Mouse (Mus musculus) forebrain, embryonic 16.5 days (tissue): ENCODE results near the gene Atp10b. TPM values are rescaled to one million over a fixed set of nuclear protein-coding genes. Genes with fewer than 3 reads are reported as not detected.

Experiments
- ATAC-seq: fragments of 200-750 bp; cut with Nextera tagmentation; 2 replicates; pipeline ENCODE4 v1.8.0; 2017; ENCODE audit warnings: mild to moderate bottlenecking, moderate library complexity
- H3K27ac ChIP-seq: fragments of 300-500 bp; sonication (generic); 2 replicates; pipeline ENCODE4 v1.5.1; 2014; ENCODE audit warnings: low read length, control low read depth
- H3K27me3 ChIP-seq: fragments of 300-500 bp; sonication (generic); replicated peaks from 2 replicates; pipeline ENCODE4 v1.6.1; 2014; ENCODE audit warnings: low read length; ENCODE audit not compliant: control insufficient read depth, insufficient read depth
- H3K36me3 ChIP-seq: fragments of 300-500 bp; sonication (generic); 2 replicates; pipeline ENCODE4 v1.6.1; 2014; ENCODE audit not compliant: control insufficient read depth, insufficient read depth
- H3K4me1 ChIP-seq: fragments of 300-500 bp; sonication (generic); replicated peaks from 2 replicates; pipeline ENCODE4 v1.6.1; 2014; ENCODE audit warnings: low read length; ENCODE audit not compliant: control insufficient read depth, insufficient read depth
- H3K4me2 ChIP-seq: fragments of 300-500 bp; sonication (generic); 2 replicates; pipeline ENCODE4 v1.6.1; 2014; ENCODE audit warnings: mild to moderate bottlenecking, low read length, control low read depth
- H3K4me3 ChIP-seq: fragments of 300-500 bp; sonication (generic); replicated peaks from 2 replicates; pipeline ENCODE4 v1.5.1; 2014; ENCODE audit warnings: mild to moderate bottlenecking, low read length, control low read depth
- H3K9ac ChIP-seq: fragments of 300-500 bp; sonication (generic); replicated peaks from 2 replicates; pipeline ENCODE4 v1.6.1; 2014; ENCODE audit warnings: low read depth, low read length, control low read depth
- H3K9me3 ChIP-seq: fragments of 300-500 bp; sonication (generic); 2 replicates; pipeline ENCODE4 v1.6.1; 2016; ENCODE audit warnings: low read length; ENCODE audit not compliant: control insufficient read depth
- WGBS: fragments of 180-500 bp; shearing (Covaris S2); extraction: QIAGEN DNeasy Blood & Tissue Kit; methylation state at CpG from one replicate; pipeline ENCODE4 v1.1.7; 2014; 5-methylcytosine and 5-hydroxymethylcytosine counted together
- polyA plus RNA-seq: library from polyadenylated mRNA; unstranded; fragments of >200 nt; fragmentation: Nextera tagmentation; extraction: Ambion mirVana; gene quantifications from 2 replicates; pipeline ENCODE4 v1.2.1, GENCODE M21; 2015

Gene Atp10b
- polyA plus RNA-seq, 1 experiment from 2014 or later = 0.28 TPM

DNA sequence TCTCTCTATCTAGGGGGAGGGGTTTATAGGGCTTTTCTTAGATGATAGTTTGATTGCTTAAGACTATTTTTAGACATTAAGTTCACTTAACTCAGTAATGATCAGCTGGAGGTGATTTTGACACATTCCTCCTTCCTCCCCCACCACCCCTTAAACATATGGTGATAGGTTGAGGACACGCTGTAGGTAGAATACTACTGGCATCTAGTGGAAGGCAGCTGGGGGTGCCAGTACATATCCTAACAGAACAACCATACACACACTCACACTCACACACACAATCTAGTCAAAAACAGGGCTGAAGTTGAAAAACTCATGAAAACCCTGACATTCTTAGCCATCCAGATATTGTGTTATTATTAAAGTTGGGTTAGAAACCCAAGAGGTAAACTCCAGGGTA is 5.3 kb downstream of the Atp10b start:
- WGBS = 100% methylated on average over 1 of the region's 1 CpGs
- H3K4me3 ChIP-seq = no peak overlapping the region
- H3K9ac ChIP-seq = no peak overlapping the region
- no peak for ATAC-seq
- no peak overlapping the region for H3K4me2 ChIP-seq
- H3K27ac ChIP-seq = no peak overlapping the region
- no peaks in the 10 kb centered on the region for H3K4me1 ChIP-seq
- no peaks in the 10 kb centered on the region for H3K27me3 ChIP-seq
- no peaks in the 10 kb centered on the region for H3K9me3 ChIP-seq
- H3K36me3 ChIP-seq = no peaks in the 10 kb centered on the region

DNA sequence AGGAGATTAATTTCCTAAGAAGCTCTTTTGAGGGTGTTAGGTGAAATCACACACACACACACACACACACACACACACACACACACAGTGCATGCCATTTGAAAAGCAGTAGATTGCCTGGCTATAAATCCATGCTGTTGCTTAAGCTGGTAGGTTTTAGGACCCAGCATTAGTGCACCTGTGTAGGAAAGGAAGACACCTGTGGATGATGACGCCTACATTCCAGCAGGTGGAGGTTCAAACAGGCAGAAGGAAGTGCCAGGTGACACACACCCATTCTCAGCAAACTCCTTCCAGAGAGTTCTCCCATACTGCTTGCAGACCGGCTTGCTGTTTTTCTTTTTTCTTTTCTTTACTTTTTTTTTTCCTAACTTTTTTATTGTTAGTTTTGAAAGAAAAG is 5.7 kb downstream of the Atp10b start:
- Histone ChIP-seq H3K9ac (no peak overlapping the region), H3K4me1 (no peaks in the 10 kb centered on the region), H3K27ac (no peak overlapping the region), H3K9me3 (no peaks in the 10 kb centered on the region), H3K27me3 (no peaks in the 10 kb centered on the region), H3K4me2 (no peak overlapping the region), H3K36me3 (no peaks in the 10 kb centered on the region), H3K4me3 (no peak overlapping the region)
- ATAC-seq = no peak
- 85% methylated on average over 2 of the region's 2 CpGs for WGBS

DNA sequence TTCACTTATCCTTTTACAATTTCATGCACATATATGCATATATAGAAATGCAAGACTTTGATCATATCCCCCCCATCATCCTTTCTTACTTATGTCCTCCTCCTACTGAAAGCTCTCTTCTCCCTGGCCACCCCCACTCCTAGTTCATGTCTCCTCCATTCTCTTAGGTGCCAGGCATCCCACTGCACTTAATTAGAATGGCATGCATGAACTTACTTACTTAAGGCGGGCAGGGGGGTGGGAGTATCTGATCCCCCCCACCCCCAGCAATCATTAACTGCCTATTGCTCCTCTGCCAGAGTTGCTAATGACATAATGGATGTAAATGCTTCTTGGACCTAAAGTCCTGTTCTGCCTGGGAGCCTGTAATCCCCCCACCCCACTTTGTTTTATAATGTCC is 9.1 kb downstream of the Atp10b start:
- Histone ChIP-seq H3K27me3 (no peaks in the 10 kb centered on the region), H3K4me3 (no peak overlapping the region), H3K9ac (no peak overlapping the region), H3K27ac (no peak overlapping the region), H3K36me3 (no peaks in the 10 kb centered on the region), H3K4me2 (no peak overlapping the region), H3K4me1 (no peaks in the 10 kb centered on the region), H3K9me3 (no peaks in the 10 kb centered on the region)
- WGBS = 43% methylated on average over 1 of the region's 1 CpGs
- no peak for ATAC-seq

DNA sequence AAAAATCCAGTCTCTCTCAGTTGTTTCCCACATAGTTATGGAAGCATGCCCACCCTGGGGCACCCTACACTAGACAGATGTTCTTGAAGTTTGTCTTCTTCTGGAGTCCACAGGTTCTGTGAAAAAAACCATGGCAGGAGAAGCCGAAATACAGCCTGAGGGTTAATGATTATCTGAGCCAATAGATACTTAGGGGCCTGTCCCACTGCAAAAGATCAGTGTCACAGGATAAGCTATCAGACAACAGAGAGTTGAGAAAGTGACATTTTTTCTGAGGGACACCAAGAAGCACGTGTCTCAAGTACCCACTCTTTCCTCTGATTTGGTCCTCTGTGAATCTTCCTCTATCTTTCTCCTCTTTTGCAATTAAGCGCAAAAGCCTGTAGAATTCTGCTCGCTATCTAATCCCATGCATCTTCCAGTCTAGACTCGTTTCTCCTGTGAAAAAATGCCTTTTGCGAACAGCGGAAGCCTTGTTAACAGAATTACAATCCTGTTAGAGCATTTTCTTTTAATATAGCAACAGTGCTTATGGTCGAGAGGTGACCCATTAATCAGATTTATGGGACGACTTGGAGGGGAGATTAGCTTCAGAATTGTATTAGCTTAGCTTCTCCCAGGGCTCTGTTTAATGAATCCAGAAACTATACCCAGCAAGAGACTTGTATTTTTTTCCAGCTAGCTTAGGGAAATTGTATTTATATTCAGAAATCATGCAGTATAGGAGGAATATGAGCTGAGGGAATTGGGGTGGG is 10.7 kb downstream of the Atp10b start:
- ATAC-seq = no peak
- WGBS = 75% methylated on average over 9 of the region's 9 CpGs
- H3K27ac ChIP-seq = no peak overlapping the region

DNA sequence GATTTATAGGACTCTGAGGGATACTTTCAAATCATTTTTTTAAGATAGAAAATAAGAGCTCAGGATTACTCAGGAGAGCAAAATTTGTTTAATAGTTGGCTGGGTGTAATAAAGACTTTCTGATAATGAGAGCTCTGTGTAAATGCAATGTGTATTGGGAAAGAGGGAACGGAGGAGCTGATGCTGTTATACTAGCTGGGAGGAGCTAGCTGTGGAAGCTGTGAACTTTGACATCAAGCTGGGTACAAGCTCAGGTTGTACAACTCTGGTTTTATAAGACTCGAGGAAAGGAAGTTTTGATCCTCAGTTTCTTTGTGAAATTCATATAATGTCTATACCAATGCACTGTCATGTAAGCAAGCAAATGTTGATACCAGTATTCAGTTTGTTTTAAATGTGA is 20.9 kb downstream of the Atp10b start:
- H3K4me3 ChIP-seq = no peak overlapping the region
- H3K9me3 ChIP-seq = no peaks in the 10 kb centered on the region
- 90% methylated on average over 2 of the region's 2 CpGs for WGBS

More for the DNA sequence above, 10.7 kb downstream of the Atp10b start:
- H3K4me2 ChIP-seq = no peak overlapping the region
- H3K27me3 ChIP-seq = no peaks in the 10 kb centered on the region
- no peaks in the 10 kb centered on the region for H3K36me3 ChIP-seq
- no peak overlapping the region for H3K4me3 ChIP-seq
- no peaks in the 10 kb centered on the region for H3K9me3 ChIP-seq
- no peak overlapping the region for H3K9ac ChIP-seq
- no peaks in the 10 kb centered on the region for H3K4me1 ChIP-seq

DNA sequence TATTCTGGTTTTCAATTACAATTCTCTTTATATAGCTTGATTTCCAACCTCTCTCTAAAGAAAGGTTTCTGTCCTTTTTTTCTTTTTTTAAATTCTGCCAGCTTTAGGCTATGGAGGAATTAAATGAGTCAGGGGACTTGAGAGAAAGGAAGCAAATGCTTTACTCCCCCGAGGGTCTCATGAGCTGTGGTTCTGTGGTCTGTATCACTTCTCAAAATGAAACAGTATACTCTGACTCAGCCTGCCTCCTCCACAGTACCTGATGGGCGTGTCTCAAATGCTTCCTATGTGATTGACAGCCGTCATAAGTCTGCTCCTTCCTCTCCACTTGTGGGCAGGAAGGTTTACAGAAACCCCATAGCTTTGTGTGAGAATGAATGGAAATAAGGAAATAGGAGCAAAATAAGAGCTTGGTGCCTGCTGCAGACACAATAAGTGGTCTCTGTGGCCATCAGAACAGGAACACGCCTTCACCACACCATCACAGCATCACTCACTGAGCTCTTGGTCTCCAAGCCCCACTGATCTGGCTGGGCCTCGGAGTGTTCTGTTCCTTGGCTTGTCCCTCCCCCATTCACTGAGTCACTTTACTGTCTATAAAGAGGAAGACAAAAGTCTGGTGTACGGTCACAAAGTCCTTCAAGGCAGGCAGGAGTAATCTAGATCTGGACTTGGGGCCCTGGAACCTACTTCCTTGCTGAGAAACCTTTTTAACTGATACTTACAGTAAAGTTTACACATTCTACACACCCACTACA is 24.9 kb downstream of the Atp10b start:
- H3K36me3 ChIP-seq = no peaks in the 10 kb centered on the region

More for the DNA sequence above, 20.9 kb downstream of the Atp10b start:
- H3K4me2 ChIP-seq = no peak overlapping the region
- H3K9ac ChIP-seq = no peak overlapping the region
- no peaks in the 10 kb centered on the region for H3K27me3 ChIP-seq
- ATAC-seq = no peak
- no peaks in the 10 kb centered on the region for H3K36me3 ChIP-seq
- H3K4me1 ChIP-seq = no peaks in the 10 kb centered on the region
- no peak overlapping the region for H3K27ac ChIP-seq

DNA sequence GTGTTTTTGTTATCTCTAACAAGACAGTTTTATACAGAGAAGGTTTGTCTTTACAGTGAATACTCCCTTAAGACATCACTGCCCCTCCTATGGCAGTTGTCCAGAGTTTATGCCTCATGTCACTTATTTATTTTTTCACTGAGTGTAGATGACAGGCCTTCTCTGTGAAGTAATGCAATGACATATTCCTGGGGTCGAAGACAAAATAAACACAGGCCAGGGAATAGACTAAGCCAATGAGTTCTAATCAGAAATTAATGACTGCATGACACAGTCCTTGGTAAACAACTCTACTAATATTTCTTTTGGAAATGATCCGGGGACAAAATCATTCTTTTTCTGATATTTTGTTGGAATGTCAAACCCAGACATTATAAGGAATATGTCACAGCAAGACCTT is 32.7 kb downstream of the Atp10b start:
- H3K27me3 ChIP-seq = no peaks in the 10 kb centered on the region
- no peak overlapping the region for H3K27ac ChIP-seq
- H3K9ac ChIP-seq = no peak overlapping the region
- 86% methylated on average over 2 of the region's 2 CpGs for WGBS
- H3K4me3 ChIP-seq = no peak overlapping the region
- H3K4me1 ChIP-seq = no peaks in the 10 kb centered on the region
- H3K9me3 ChIP-seq = no peaks in the 10 kb centered on the region
- H3K4me2 ChIP-seq = no peak overlapping the region
- ATAC-seq = no peak
- no peaks in the 10 kb centered on the region for H3K36me3 ChIP-seq

More for the DNA sequence above, 24.9 kb downstream of the Atp10b start:
- Histone ChIP-seq H3K27me3 (no peaks in the 10 kb centered on the region), H3K9me3 (no peaks in the 10 kb centered on the region), H3K4me2 (no peak overlapping the region), H3K4me3 (no peak overlapping the region), H3K27ac (no peak overlapping the region), H3K9ac (no peak overlapping the region), H3K4me1 (no peaks in the 10 kb centered on the region)
- 78% methylated on average over 6 of the region's 6 CpGs for WGBS
- no peak for ATAC-seq

DNA sequence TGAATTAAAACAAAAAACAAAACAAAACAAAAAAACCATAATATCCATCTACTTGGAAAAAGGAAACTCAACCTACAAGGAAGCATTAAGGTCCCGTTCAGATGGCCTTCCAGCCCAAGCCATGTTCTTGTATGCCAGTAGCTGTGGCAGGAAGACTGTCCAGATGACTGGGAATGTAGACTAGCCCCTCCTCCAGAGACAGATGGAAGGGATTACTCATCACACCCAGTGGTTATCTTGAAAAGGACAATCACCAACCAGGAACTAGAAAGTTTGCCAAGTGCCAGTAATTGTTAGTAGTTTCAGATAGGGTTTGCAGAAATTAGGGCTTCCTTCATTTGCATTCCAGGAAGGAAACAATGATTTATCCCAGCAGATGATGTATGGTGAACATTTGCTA is 33.1 kb downstream of the Atp10b start:
- Histone ChIP-seq H3K4me1 (no peaks in the 10 kb centered on the region), H3K4me2 (no peak overlapping the region), H3K36me3 (no peaks in the 10 kb centered on the region), H3K9ac (no peak overlapping the region), H3K27ac (no peak overlapping the region), H3K27me3 (no peaks in the 10 kb centered on the region), H3K4me3 (no peak overlapping the region), H3K9me3 (no peaks in the 10 kb centered on the region)
- no peak for ATAC-seq
- WGBS = 82% methylated on average over 1 of the region's 1 CpGs

DNA sequence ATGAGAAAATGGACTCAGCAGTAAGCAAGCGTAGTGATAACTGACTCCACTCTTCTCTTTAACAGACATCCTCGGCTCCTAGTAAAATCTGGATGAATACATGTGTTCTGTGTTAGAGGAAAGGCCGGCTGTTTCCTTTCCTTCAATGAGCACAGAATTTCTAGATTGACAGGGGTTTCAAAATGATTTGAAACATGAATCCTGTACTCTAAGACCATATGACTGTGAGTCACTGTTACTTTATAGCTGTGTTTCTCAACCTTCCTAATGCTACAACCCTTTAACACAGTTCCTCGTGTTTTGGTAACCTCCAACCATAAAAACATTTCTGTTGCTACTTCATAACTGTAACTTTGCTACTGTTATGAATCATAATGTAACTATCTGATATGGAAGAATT is 33.8 kb downstream of the Atp10b start:
- Histone ChIP-seq H3K9ac (no peak overlapping the region), H3K4me1 (no peaks in the 10 kb centered on the region), H3K27me3 (no peaks in the 10 kb centered on the region), H3K4me3 (no peak overlapping the region), H3K9me3 (no peaks in the 10 kb centered on the region), H3K4me2 (no peak overlapping the region), H3K27ac (no peak overlapping the region), H3K36me3 (no peaks in the 10 kb centered on the region)
- no peak for ATAC-seq
- WGBS = 87% methylated on average over 4 of the region's 4 CpGs
